Comparison of ENCODE assay signal across 9 mouse cellular contexts in genomic region chr4:134954461-134954860, GRCm38 (mm10). TPM values are rescaled to one million over a fixed set of nuclear protein-coding genes. Genes with fewer than 3 reads are reported as not detected.
DNase-seq lines count a peak whose midpoint lies in the region; ATAC-seq lines count a peak whose summit lies in the region.
"Had no signal": no experiment of that assay in that cellular context is flagged by ENCODE, and none has a peak within 500 bp of the region (broad histone marks: within the 10 kb centered on the region; RNA-seq: fewer than 3 reads in every experiment).

No protein-coding gene starts in this region.

- peak; percentile 93 for DNase-seq in heart, adult 11 months
- DNase-seq in heart, adult 8-10 months (ENCODE audit: low spot score) = no peak
- DNase-seq in retina, embryonic 14.5 days (ENCODE audit: low spot score) = peak; percentile 32
- no peak for DNase-seq in retina, postnatal 1 day
- DNase-seq in right cerebral cortex, postnatal 14 days = no peak
- DNase-seq in spleen, postnatal 4 days (ENCODE audit: low spot score in 2 of 2) = no peak
- no peak for DNase-seq in thymus, adult 18-20 months
- DNase-seq: liver, embryonic 13.5 days had no signal

- H3K4me3 ChIP-seq in intestine, embryonic 16.5 days (ENCODE audit: low read length) = no peak overlapping the region
- H3K4me3 ChIP-seq: liver, embryonic 13.5 days had no signal

- H3K4me1 ChIP-seq in intestine, embryonic 16.5 days (ENCODE audit: control insufficient read depth, insufficient read depth, low read length) = peaks cover 14% of the 10 kb centered on the region

- H3K27me3 ChIP-seq in intestine, embryonic 16.5 days (replicated peaks; ENCODE audit: control insufficient read depth, insufficient read depth, low read length) = no peaks in the 10 kb centered on the region

- no peaks in the 10 kb centered on the region for H3K36me3 ChIP-seq in intestine, embryonic 16.5 days (ENCODE audit: control insufficient read depth, insufficient read depth, low read length)
- H3K36me3 ChIP-seq: liver, embryonic 13.5 days had no signal

- no peak for ATAC-seq in intestine, embryonic 16.5 days

- H3K9ac ChIP-seq in intestine, embryonic 16.5 days (ENCODE audit: low read depth, low read length) = 0 out of 2 replicates have a peak overlapping the region, but pooled peaks have one; percentile 8
- H3K9ac ChIP-seq: liver, embryonic 13.5 days had no signal

- no peaks in the 10 kb centered on the region for H3K9me3 ChIP-seq in intestine, embryonic 16.5 days (ENCODE audit: control insufficient read depth, low read length)
- H3K9me3 ChIP-seq: liver, embryonic 13.5 days had no signal

- no peak overlapping the region for H3K27ac ChIP-seq in intestine, embryonic 16.5 days (ENCODE audit: low read length)
- H3K27ac ChIP-seq: liver, embryonic 13.5 days had no signal

- no peak overlapping the region for H3K4me2 ChIP-seq in intestine, embryonic 16.5 days (ENCODE audit: low read depth, low read length)
- H3K4me2 ChIP-seq: liver, embryonic 13.5 days had no signal

- 12% methylated on average over 15 of the region's 15 CpGs for WGBS in intestine, embryonic 16.5 days

RNA-seq across cellular contexts. Expression of gene Syf2, which starts 23.8 kb away (rescaled TPM):
- 10 to 100 TPM; 51.6 to 66.1 (median 59.4) TPM for total RNA-seq in heart, adult 8-10 months (2022)
- 62.6 and 65.0 TPM in 2 replicates for polyA plus RNA-seq in intestine, embryonic 16.5 days (2015; fragmentation: Nextera tagmentation; extraction: Ambion mirVana)

RNA-seq across cellular contexts. Expression of gene Rsrp1, which starts 31.1 kb away (rescaled TPM):
- 100 to 1,000 TPM in 3 of 4 experiments, 10 to 100 TPM in 1; 97.1 to 165 (median 123) TPM for total RNA-seq in heart, adult 8-10 months (2022)
- 462 and 467 TPM in 2 replicates for polyA plus RNA-seq in intestine, embryonic 16.5 days (2015; fragmentation: Nextera tagmentation; extraction: Ambion mirVana)

RNA-seq across cellular contexts. Expression of gene Tmem50a, which starts 39.6 kb away (rescaled TPM):
- 10 to 100 TPM; 63.0 to 64.1 (median 63.5) TPM for total RNA-seq in heart, adult 8-10 months (2022)
- polyA plus RNA-seq in intestine, embryonic 16.5 days (2015; fragmentation: Nextera tagmentation; extraction: Ambion mirVana) = 146 and 155 TPM in 2 replicates

Comparison
In these comparisons a context has a peak if more than half of its experiments do, and no peak if none do; other contexts are left out.
1. DNase-seq: peak in heart, adult 11 months (single experiment) and retina, embryonic 14.5 days (single experiment); none in heart, adult 8-10 months (single experiment), retina, postnatal 1 day (single experiment), right cerebral cortex, postnatal 14 days (single experiment), spleen, postnatal 4 days (0 of 2) and thymus, adult 18-20 months (0 of 2).